Mouse (Mus musculus) embryonic facial prominence, embryonic 10.5 days (tissue): ENCODE measurements around the gene Tpgs1. TPM values are rescaled to one million over a fixed set of nuclear protein-coding genes. Genes with fewer than 3 reads are reported as not detected.
A peak's percentile ranks its signal among the peaks of the same experiment; 100 is the strongest.

Experiments used
- DNase-seq: peaks from one replicate; pipeline ENCODE4 v3.0.0-alpha.2; 2017; ENCODE audit warnings: low spot score
- H3K27ac ChIP-seq: fragments of 300-500 bp; sonication (generic); replicated peaks from 2 replicates; pipeline ENCODE4 v1.5.1; 2016; ENCODE audit warnings: mild to moderate bottlenecking
- H3K27me3 ChIP-seq: fragments of 300-500 bp; sonication (generic); replicated peaks from 2 replicates; pipeline ENCODE4 v1.6.1; 2016; ENCODE audit warnings: low read depth, mild to moderate bottlenecking; ENCODE audit not compliant: poor library complexity, severe bottlenecking
- H3K36me3 ChIP-seq: fragments of 300-500 bp; sonication (generic); replicated peaks from 2 replicates; pipeline ENCODE4 v1.6.1; 2016; ENCODE audit warnings: mild to moderate bottlenecking, moderate library complexity
- H3K4me1 ChIP-seq: fragments of 300-500 bp; sonication (generic); 2 replicates; pipeline ENCODE4 v1.6.1; 2016
- H3K4me3 ChIP-seq: fragments of 300-500 bp; sonication (generic); 2 replicates; pipeline ENCODE4 v1.5.1; 2016; ENCODE audit warnings: mild to moderate bottlenecking, moderate library complexity
- H3K9me3 ChIP-seq: fragments of 300-500 bp; sonication (generic); 2 replicates; pipeline ENCODE4 v1.6.1; 2016; ENCODE audit warnings: mild to moderate bottlenecking
- WGBS: fragments of 180-500 bp; shearing (Covaris S2); methylation state at CpG from one replicate; pipeline ENCODE4 v1.1.7; 2016; 5-methylcytosine and 5-hydroxymethylcytosine counted together
- polyA plus RNA-seq: library from polyadenylated mRNA; unstranded; fragments of >200 nt; fragmentation: Nextera tagmentation; extraction: Ambion mirVana; gene quantifications from 2 replicates; pipeline ENCODE4 v1.2.1, GENCODE M21; 2016

Gene Tpgs1
- polyA plus RNA-seq, result 62.6 and 63.5 TPM in 2 replicates

DNA sequence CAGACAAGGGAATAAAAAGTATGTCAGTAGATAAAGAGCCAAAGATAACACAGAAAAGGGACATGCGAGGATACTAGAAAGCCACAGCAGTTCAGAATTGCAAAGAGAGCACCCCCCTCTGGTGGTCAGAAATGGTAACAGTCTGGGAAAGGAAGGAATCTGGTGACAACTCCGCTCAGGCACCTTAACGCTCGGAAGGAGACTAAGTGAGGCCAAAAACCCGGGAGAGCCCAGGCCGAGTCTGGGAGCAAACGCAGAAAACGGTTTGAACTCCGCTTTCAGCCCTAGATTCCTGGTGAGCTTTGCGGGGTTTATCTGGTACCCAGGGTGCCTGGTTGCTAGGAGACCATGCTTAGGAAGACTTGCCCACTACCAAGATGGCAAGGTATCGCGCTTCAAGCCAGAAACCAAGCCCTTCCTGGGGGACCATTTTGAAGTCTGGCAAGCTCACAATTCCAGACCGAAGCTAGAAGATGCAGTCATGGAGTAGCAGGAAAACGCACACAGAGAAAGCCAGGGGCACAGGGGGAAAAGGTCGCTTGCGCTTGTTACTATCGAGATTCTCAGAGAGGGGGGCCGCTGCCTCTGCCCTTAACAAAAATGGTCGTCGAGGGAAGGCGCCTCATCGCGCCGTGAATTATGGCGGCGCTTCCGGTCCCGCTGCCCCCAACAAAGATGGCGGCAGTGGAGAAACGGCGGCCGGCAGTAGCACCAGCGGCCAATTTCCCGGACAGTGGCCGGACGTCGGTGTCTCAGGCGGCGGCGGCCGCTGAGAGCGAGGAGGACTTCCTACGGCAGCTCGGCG is at the start of gene Tpgs1:
Gene Tpgs1, plus strand, starts transcription at position 599 of the 805 bp plus-strand sequence.
- no peaks in the 10 kb centered on the region for H3K9me3 ChIP-seq
- H3K4me1 ChIP-seq, result peaks cover 26% of the 10 kb centered on the region
- peak within 1 kb of the TSS; percentile 94 for H3K4me3 ChIP-seq
- WGBS, result 0% methylated on average over 45 of the region's 45 CpGs
- peak; percentile 91 for DNase-seq
- H3K36me3 ChIP-seq, result peaks cover 21% of the 10 kb centered on the region
- peak within 1 kb of the TSS; percentile 96 for H3K27ac ChIP-seq
- H3K27me3 ChIP-seq, result no peaks in the 10 kb centered on the region; the same call in 1 of the 2 replicates

DNA sequence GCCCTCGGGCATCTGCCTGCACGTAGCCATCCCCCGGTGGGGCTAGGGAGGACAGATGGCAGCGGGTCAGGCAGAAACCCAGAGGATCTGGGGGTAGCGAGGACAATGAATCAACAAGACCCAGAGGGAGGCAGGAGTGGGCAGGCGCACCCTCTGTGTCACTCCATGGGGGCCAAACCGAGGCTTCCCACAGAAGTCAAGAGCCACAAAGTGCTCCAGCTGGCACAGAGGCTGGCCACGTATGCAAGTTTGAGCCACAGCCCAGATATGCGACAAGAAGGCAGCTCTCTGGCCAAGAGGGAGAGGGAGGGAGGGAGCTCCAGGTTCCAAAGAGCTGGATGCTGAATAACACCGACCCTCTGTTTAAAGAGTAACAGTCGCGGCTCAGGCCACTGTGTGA is 45.2 kb upstream of the Tpgs1 start:
- WGBS, result 72% methylated on average over 12 of the region's 12 CpGs
- peaks cover 16% of the 10 kb centered on the region; the same call in 1 of the 2 replicates for H3K4me1 ChIP-seq
- peaks cover 34% of the 10 kb centered on the region for H3K36me3 ChIP-seq
- H3K4me3 ChIP-seq, result no peak overlapping the region
- H3K9me3 ChIP-seq, result no peaks in the 10 kb centered on the region
- H3K27me3 ChIP-seq, result no peaks in the 10 kb centered on the region
- DNase-seq, result no peak
- no peak overlapping the region for H3K27ac ChIP-seq

DNA sequence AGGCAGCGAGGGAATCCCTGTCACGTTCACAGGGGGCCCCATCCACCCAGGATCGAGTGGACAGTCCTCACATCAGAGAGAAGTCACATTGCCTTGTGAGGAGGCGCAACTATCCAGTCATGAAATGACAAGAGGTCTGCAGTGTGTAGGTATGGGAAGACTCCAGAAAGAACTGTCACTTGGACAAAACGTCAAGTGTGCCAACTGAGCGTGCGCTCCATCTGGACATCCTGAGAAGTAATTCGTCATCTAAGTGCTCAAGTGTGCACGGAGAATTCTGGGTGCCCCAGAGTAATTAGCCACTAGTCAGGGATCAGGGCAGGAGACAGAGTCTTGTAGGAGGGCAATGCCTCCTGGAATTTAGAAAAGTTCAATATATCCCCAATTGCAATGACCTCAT is 43.8 kb upstream of the Tpgs1 start:
- no peak for DNase-seq
- 81% methylated on average over 9 of the region's 9 CpGs for WGBS
- Histone ChIP-seq H3K9me3 (no peaks in the 10 kb centered on the region), H3K4me3 (no peak overlapping the region), H3K4me1 (peaks cover 9% of the 10 kb centered on the region; the same call in 1 of the 2 replicates), H3K27me3 (no peaks in the 10 kb centered on the region), H3K36me3 (peaks cover 40% of the 10 kb centered on the region), H3K27ac (no peak overlapping the region)

DNA sequence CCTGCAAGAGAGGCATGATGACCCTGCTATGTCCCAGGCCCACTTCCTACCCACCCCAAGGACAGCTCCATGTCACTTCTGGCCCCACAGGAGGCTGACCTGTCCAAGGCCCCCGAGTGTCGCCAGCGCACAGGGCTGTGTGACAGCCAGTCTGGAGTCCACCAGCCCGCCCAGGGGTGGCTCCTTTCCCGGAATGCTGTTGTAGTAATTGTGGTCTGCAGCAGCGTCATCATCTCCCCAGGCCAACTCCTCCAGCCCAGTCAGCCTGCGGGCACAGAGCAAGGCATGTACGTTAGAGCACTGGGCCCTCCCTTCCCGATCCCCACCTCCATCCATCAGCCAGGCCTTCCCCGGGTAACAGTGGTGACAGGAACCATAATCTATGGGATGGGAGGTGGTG is 43.0 kb upstream of the Tpgs1 start:
- Histone ChIP-seq H3K9me3 (no peaks in the 10 kb centered on the region), H3K36me3 (peaks cover 37% of the 10 kb centered on the region), H3K27ac (no peak overlapping the region), H3K27me3 (no peaks in the 10 kb centered on the region), H3K4me3 (no peak overlapping the region), H3K4me1 (peaks cover 4% of the 10 kb centered on the region; the same call in 1 of the 2 replicates)
- no peak for DNase-seq
- 90% methylated on average over 10 of the region's 10 CpGs for WGBS

DNA sequence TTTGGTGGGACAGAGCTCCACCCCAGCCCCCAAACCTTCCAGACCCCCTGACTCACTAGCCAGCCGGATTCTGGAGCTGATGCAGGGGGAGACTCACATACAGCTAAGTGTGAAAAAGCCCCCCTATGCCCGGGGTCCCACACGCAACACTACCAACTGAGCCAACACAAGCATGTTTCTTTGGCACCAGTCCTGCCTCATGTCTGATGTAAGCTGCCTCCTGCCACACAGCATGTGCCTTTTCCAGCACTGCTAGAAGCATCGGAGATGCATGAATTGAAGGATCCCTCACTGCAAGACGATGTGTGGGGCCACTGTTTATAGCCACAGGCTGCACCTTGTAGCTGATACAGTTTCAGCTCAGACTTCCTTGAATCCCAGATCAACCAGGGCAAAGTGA is 40.8 kb upstream of the Tpgs1 start:
- Histone ChIP-seq H3K27ac (no peak overlapping the region), H3K36me3 (peaks cover 36% of the 10 kb centered on the region), H3K27me3 (no peaks in the 10 kb centered on the region), H3K4me3 (no peak overlapping the region), H3K4me1 (peaks cover 5% of the 10 kb centered on the region; the same call in 1 of the 2 replicates), H3K9me3 (no peaks in the 10 kb centered on the region)
- 86% methylated on average over 5 of the region's 5 CpGs for WGBS
- no peak for DNase-seq

DNA sequence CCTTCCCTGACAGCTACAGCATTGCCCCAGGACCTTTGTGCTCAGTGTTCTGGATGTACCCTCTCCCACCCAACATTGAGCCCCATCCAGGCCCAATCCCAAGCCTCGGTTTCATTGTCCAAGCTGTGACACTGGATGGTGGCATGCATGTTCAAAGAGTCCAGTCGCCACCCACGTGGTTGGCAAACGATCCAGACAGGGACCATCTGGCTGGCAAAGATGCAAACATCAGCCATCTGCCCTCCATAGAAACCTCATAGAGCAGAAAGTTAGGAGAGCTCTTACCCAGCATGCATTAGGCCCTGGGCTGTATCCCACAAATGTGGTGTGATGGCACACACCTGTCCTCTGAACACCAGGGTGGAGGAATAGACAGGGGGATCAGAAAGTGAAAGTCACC is 37.7 kb upstream of the Tpgs1 start:
- WGBS, result 90% methylated on average over 4 of the region's 4 CpGs
- H3K4me1 ChIP-seq, result peaks cover 13% of the 10 kb centered on the region
- H3K27ac ChIP-seq, result no peak overlapping the region
- H3K27me3 ChIP-seq, result 0 out of 2 replicates have a peak, but pooled peaks cover 3% of the 10 kb centered on the region
- peaks cover 21% of the 10 kb centered on the region for H3K36me3 ChIP-seq
- H3K9me3 ChIP-seq, result no peaks in the 10 kb centered on the region
- no peak for DNase-seq
- H3K4me3 ChIP-seq, result no peak overlapping the region

DNA sequence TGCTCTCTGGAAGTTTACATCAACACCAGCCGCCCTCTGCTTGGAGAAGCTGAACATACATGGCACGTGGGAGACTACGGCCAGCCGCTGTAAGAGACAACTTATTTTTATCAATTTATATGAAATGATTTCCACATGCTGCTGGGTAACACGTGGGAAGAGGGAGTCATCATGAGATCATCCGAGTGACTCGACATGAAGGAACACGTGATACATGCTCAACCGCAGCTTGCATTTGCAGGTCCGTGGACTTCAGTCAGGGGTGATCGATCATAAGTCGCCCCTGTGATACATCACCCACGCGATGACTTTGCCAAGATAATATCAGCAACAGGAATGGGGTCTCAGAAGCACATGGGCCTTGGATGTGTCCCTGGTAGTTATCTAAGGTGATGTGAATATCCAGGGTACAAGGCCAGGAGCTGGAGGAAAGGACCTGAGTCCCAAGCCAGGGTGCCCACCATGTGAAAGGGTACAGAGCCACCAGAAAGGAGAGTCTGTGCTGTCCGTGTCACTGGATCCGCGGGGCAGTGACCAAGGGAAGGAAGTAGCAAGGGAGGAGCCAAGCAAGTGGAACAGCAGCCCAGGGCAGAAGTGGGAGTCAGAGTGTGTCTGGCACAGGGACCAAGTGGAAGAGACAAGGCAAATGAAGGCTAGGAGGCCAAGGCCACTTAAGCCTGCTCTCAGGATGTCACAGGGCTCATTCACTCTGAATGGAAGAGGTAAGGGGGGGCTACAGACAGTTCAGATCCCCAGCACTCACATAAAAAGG is 36.0 kb upstream of the Tpgs1 start:
- H3K27ac ChIP-seq, result no peak overlapping the region
- peaks cover 9% of the 10 kb centered on the region for H3K27me3 ChIP-seq
- DNase-seq, result no peak
- H3K9me3 ChIP-seq, result no peaks in the 10 kb centered on the region
- 84% methylated on average over 17 of the region's 17 CpGs for WGBS
- H3K4me1 ChIP-seq, result peaks cover 29% of the 10 kb centered on the region
- H3K4me3 ChIP-seq, result no peak overlapping the region
- H3K36me3 ChIP-seq, result peaks cover 15% of the 10 kb centered on the region

DNA sequence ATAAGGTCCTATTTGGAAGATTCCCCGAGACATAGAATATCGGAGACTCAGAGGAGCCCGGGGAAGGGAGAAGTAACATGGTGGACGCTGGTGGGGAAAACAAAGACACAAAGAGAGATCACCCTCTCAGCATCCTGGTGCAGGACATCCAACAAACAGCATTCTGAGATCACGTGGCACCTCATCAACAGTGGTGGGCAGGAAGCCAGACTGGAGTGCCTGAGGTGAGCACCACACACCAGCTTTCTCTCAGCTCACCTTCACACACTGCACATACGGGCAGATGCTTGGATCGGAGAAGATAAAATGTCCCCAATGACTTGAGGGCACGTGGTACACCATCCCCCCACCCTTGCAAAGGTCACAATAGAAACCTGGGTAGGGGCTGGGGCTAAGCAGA is 32.9 kb upstream of the Tpgs1 start:
- Histone ChIP-seq H3K27me3 (peaks cover 35% of the 10 kb centered on the region), H3K9me3 (no peaks in the 10 kb centered on the region), H3K4me3 (peak overlapping the region; percentile 91), H3K4me1 (peaks cover 44% of the 10 kb centered on the region), H3K36me3 (no peaks in the 10 kb centered on the region), H3K27ac (no peak overlapping the region)
- no peak for DNase-seq
- WGBS, result 82% methylated on average over 8 of the region's 8 CpGs

DNA sequence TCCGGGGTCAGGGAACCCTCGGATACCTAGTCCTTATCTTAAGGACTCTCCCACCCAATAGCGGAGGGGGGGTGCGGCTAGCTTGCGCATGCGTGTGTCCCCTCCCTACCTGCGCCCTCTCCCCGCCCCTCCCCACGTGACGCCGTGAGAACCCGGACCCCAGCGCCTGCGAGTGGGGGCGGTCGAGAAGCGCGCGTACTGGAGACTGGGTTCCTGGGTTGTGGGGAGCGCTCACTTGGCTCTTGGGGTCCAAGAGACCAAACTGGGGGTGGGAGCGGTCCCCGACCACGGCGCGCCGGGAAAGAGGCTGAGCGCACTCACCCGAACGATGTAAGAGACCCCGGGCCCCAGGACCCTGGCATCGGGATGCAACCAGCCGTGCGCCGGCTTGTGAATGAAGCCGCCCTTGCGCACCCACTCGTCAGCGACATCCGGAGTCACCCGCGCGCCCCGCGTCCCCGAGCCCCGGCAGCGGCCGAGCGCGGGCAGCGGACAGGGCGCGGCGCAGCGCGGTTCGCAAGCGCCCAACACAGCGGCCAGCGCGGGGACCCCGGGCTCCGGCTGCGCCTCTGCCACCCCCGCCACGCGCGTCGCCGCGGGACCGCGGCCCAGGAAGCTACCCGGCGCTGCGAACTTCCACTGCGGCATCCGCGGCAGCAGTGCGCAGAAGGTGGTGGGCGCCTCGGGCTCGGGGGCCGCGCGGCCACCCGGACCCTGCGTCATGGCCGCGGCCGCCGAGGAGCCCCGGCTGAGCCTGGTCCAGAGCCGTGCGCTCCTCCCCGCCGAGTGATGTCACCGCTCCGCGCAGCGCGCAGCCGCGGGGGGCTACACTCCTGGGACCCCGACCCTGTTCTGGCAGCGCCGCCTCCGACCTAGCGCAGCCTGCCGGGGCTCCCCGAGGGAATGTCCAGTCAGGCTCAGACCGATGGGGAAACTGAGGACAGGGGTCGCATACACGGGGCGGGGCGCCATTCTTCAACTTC is 31.8 kb upstream of the Tpgs1 start, which contains the start of gene Shc2:
Gene Shc2, minus strand, starts transcription at position 791 of the 983 bp plus-strand sequence.
- DNase-seq, result peak; percentile 88
- WGBS, result under 1% methylated on average over 116 of the region's 116 CpGs
- H3K27ac ChIP-seq, result peak within 1 kb of the TSS; percentile 92
- H3K27me3 ChIP-seq, result peaks cover 35% of the 10 kb centered on the region
- H3K4me1 ChIP-seq, result peaks cover 44% of the 10 kb centered on the region
- no peaks in the 10 kb centered on the region for H3K9me3 ChIP-seq
- no peaks in the 10 kb centered on the region for H3K36me3 ChIP-seq
- H3K4me3 ChIP-seq, result peak within 1 kb of the TSS; percentile 91

DNA sequence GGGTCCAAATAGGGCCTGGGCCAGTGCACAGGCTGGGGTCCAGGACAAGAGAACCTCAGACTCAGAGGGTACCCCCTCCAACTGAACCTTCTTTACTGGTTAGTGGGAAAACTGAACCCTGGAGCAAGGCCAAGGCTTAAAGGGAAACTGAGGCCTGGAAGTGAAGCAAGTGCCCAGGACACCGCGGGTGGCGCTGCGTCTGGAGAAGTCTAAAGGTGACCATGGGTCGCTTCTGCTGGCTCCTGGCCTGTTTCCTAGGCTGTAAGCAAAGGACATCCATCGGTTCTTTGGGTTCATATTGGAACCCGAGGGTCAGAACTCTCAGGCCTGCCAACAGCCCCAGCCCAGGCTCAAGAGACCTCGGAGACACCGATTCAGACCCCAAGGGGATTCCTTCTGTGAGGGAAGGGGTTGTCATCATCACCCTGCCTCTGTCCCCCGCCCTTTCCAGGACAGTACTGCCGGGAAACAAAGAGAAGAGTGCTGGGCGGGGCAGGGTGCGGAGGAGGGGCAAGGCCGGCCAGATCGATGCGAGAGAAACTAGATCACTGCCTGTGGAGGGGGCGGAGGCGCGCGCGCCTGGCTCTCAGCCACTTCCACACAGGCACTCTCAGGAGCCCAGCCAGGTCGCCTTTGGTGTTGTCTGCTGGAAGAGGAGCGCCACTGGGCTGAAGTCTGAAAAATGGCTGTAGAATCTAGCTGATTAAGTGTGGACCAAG is 30.5 kb upstream of the Tpgs1 start:
- H3K9me3 ChIP-seq, result no peaks in the 10 kb centered on the region
- H3K4me1 ChIP-seq, result peaks cover 41% of the 10 kb centered on the region
- 2% methylated on average over 23 of the region's 23 CpGs for WGBS
- peak overlapping the region; percentile 91 for H3K4me3 ChIP-seq
- H3K27me3 ChIP-seq, result peaks cover 35% of the 10 kb centered on the region
- DNase-seq, result peak; percentile 78
- H3K27ac ChIP-seq, result peak overlapping the region; percentile 92
- no peaks in the 10 kb centered on the region for H3K36me3 ChIP-seq

DNA sequence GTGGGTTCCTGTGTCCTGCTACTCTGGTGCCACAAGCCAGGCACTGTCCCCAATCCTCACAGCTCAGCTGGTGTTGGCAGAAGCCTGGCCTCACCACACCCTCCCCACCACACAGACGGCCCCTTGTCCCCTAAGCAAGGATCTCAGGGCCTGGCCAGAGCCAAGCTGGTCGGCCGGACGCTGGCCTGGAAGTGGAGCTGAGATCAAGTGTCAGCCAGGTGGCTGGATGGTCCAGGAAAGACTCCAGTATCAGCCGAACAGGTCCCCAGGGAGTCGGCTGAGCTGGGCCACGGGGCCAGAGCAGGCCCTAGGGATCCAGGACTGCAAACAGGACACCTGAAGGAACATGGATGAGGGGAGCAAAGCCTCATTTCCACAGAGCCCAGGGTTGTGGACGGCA is 23.5 kb upstream of the Tpgs1 start, which contains the start of gene Odf3l2:
Gene Odf3l2, minus strand, starts transcription at position 28 of the 400 bp plus-strand sequence.
- Histone ChIP-seq H3K36me3 (no peaks in the 10 kb centered on the region), H3K9me3 (no peaks in the 10 kb centered on the region), H3K4me3 (no peak within 1 kb of the TSS), H3K27me3 (0 out of 2 replicates have a peak, but pooled peaks cover under 1% of the 10 kb centered on the region), H3K4me1 (no peaks in the 10 kb centered on the region), H3K27ac (no peak within 1 kb of the TSS)
- DNase-seq, result no peak
- WGBS, result 67% methylated on average over 8 of the region's 8 CpGs
